Mouse (Mus musculus) intestine, postnatal 0 days (tissue): ENCODE results near the gene Ptprf. TPM values are rescaled to one million over a fixed set of nuclear protein-coding genes. Genes with fewer than 3 reads are reported as not detected.
A peak's percentile ranks its signal among the peaks of the same experiment; 100 is the strongest.

Experiments used
- ATAC-seq: fragments of 200-750 bp; cut with Nextera tagmentation; 2 replicates; pipeline ENCODE4 v1.8.0; 2017; ENCODE audit warnings: mild to moderate bottlenecking, moderate TSS enrichment, moderate library complexity
- H3K27ac ChIP-seq: fragments of 300-500 bp; sonication (generic); 2 replicates; pipeline ENCODE4 v1.5.1; 2014; ENCODE audit warnings: mild to moderate bottlenecking, low read depth, low read length, moderate library complexity
- H3K27me3 ChIP-seq: fragments of 300-500 bp; sonication (generic); replicated peaks from 2 replicates; pipeline ENCODE4 v1.6.1; 2014; ENCODE audit warnings: low read length, mixed read lengths; ENCODE audit not compliant: control insufficient read depth, insufficient read depth
- H3K36me3 ChIP-seq: fragments of 300-500 bp; sonication (generic); 2 replicates; pipeline ENCODE4 v1.6.1; 2014; ENCODE audit warnings: mild to moderate bottlenecking, moderate library complexity; ENCODE audit not compliant: control insufficient read depth, insufficient read depth
- H3K4me1 ChIP-seq: fragments of 300-500 bp; sonication (generic); replicated peaks from 2 replicates; pipeline ENCODE4 v1.6.1; 2014; ENCODE audit warnings: antibody characterized with exemption, low read length, mixed read lengths; ENCODE audit not compliant: control insufficient read depth, insufficient read depth
- H3K4me2 ChIP-seq: fragments of 300-500 bp; sonication (generic); replicated peaks from 2 replicates; pipeline ENCODE4 v1.6.1; 2014; ENCODE audit warnings: low read depth, mild to moderate bottlenecking, moderate library complexity
- H3K4me3 ChIP-seq: fragments of 300-500 bp; sonication (generic); 2 replicates; pipeline ENCODE4 v1.5.1; 2014; ENCODE audit warnings: low read depth, low read length
- H3K9ac ChIP-seq: fragments of 300-500 bp; sonication (generic); 2 replicates; pipeline ENCODE4 v1.6.1; 2014; ENCODE audit warnings: mild to moderate bottlenecking, low read depth, low read length
- H3K9me3 ChIP-seq: fragments of 300-500 bp; sonication (generic); 2 replicates; pipeline ENCODE4 v1.6.1; 2016; ENCODE audit warnings: mixed run types; ENCODE audit not compliant: control insufficient read depth
- CTCF ChIP-seq: sonication (generic); IDR thresholded peaks from 2 replicates; pipeline ENCODE4 v1.5.1; 2016; ENCODE audit warnings: low read depth, mild to moderate bottlenecking, control low read depth, antibody characterized with exemption, moderate library complexity
- WGBS: fragments of 180-500 bp; shearing (Covaris S2); extraction: QIAGEN DNeasy Blood & Tissue Kit; methylation state at CpG from one replicate; pipeline ENCODE4 v1.1.7; 2014; 5-methylcytosine and 5-hydroxymethylcytosine counted together
- polyA plus RNA-seq: library from polyadenylated mRNA; unstranded; fragments of >200 nt; fragmentation: Nextera tagmentation; extraction: Ambion mirVana; gene quantifications from 2 replicates; pipeline ENCODE4 v1.2.1, GENCODE M21; 2015

The Ptprf gene
- polyA plus RNA-seq, 1 experiment from 2014 or later = 32.8 TPM

DNA sequence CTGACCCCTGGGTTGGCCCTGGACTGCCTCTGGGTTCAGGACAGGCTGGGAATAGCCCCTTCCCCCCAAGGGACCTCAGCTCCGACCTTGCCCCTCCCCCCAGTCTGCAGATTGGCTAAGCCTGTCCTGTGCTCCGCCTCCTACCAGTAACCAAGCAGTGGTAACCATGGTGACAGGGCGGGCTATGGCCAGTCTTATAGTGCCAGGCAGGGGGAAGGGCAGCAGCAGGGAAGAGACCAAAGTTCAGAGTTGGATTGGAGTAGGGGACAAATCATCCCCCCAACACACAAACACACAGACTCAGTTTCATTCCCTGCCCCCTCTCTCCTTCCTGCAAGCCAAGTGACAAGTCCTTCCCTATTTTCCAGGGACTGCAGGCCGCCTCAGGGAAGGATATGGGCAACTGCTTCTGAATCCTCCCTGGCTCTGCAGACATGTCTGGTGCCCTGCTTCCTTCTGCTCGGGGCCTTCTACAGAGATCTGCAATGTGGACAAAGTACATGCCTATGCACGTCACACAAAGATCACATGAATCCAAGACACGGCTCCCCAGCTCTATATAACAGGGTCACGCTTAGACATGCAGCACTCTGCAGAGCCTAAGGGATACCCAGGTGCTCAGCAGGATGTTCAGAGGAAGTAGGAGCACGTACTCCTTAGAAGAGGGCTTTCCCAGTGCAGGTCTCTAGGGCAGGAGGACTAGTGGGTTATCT is 14.5 kb downstream of the Ptprf start:
- Histone ChIP-seq H3K4me1 (peaks cover 34% of the 10 kb centered on the region), H3K36me3 (peaks cover 22% of the 10 kb centered on the region; the same call in 1 of the 2 replicates), H3K4me3 (no peak overlapping the region), H3K9ac (0 out of 2 replicates have a peak overlapping the region, but pooled peaks have one; percentile 4), H3K27ac (peak overlapping the region; percentile 81), H3K4me2 (peak overlapping the region; percentile 52), H3K9me3 (no peaks in the 10 kb centered on the region), H3K27me3 (no peaks in the 10 kb centered on the region)
- WGBS = 16% methylated on average over 9 of the region's 9 CpGs
- ATAC-seq = peak; percentile 77
- no peak for TF ChIP-seq CTCF

DNA sequence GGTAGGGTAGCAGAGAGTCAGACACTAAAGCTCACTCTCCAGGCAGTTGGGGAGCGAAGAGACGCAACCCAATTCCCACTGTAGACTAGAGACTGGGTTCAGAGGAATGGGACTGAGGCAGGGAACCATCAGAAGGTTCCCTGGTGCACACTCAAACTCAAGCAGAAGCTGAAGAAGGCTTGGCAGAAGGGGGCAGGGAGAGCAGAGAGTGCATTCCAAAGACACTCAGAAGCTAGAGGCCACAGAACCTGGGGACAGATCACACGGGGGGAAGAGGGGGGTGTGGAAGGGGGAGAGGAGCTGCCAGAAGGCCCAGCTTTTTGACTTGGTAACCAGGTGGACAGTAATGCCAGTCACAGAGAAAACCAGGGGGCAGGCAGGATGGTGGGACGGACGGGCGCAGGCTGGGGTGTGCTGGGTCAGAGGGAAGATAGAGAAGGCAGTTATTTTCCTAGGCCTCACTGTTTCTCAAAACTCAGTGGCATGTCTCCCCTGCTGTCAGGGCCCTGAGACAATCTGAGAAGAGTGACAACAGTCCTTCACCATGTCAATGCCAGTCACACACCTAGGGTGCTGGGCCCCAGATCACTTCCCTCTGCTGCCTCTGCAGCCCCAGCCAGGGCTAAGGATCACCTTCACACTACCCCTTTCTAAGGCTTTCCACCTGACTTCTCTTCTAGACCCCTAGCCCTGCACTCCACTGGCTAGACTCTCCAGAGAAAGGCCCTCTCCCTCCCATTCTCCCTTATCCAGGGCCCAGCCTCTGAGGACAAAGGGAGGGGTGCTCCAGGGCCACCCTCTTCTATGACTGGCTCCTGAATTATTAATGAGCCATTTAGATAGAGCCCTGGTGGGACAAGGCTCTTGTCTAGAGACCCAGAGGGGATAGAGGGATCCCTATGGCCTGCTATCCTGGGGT is 15.3 kb downstream of the Ptprf start:
- no peak for TF ChIP-seq CTCF
- H3K9me3 ChIP-seq = no peaks in the 10 kb centered on the region
- 0 out of 2 replicates have a peak overlapping the region, but pooled peaks have one; percentile 4 for H3K9ac ChIP-seq
- peak overlapping the region; percentile 52 for H3K4me2 ChIP-seq
- peaks cover 34% of the 10 kb centered on the region for H3K4me1 ChIP-seq
- peak; percentile 7; the same call in 1 of the 2 replicates for ATAC-seq
- no peaks in the 10 kb centered on the region for H3K27me3 ChIP-seq
- WGBS = 75% methylated on average over 6 of the region's 6 CpGs
- H3K4me3 ChIP-seq = no peak overlapping the region
- peak overlapping the region; percentile 81 for H3K27ac ChIP-seq
- peaks cover 24% of the 10 kb centered on the region; the same call in 1 of the 2 replicates for H3K36me3 ChIP-seq

DNA sequence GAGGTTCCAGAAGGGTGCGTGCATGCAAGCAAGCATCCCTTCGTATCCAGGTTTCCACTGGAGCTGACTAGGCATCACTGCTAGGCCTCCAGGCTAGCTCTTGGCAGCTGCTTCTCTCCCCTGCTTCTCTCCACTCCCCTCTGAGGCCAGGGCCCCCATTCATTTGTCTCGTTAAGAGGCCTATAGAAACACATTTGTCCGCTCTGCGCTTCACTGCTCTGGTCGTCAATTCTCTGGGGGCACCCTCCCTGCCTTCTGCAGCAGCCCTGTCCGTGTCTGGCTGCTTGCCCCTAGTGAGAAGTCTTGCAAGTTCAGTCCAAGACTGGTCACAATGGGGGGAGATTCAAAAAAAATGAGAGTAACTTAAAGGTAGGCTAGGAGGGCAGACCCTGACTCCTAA is 16.7 kb downstream of the Ptprf start:
- H3K27ac ChIP-seq = peak overlapping the region; percentile 87; the same call in 1 of the 2 replicates
- H3K4me1 ChIP-seq = peaks cover 34% of the 10 kb centered on the region
- H3K36me3 ChIP-seq = peaks cover 30% of the 10 kb centered on the region; the same call in 1 of the 2 replicates
- no peak for TF ChIP-seq CTCF
- no peak overlapping the region for H3K4me3 ChIP-seq
- H3K9ac ChIP-seq = no peak overlapping the region
- H3K9me3 ChIP-seq = no peaks in the 10 kb centered on the region
- no peaks in the 10 kb centered on the region for H3K27me3 ChIP-seq
- H3K4me2 ChIP-seq = no peak overlapping the region; the same call in 1 of the 2 replicates
- WGBS = 56% methylated on average over 7 of the region's 7 CpGs
- no peak for ATAC-seq

DNA sequence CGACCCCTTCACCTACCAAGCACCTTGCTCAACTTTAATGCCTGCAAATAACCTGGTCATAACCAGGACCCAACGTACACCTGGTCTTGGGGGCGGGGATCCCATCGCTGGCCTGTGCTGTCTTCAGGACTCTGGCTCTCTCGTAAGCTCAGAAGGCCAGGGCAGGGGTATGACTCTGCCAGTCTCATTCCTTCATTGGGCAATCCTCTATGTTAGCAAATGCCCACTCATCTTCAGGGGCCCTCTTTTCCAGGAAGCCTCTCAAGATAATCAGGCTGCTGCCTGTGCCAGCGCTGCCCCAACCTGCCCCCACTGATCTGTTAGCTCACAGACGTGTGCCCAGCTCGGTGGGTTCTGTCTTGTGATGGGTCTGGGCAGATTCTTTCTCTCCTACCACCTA is 17.2 kb downstream of the Ptprf start:
- Histone ChIP-seq H3K27me3 (no peaks in the 10 kb centered on the region), H3K36me3 (peaks cover 35% of the 10 kb centered on the region), H3K9me3 (no peaks in the 10 kb centered on the region), H3K27ac (peak overlapping the region; percentile 87; the same call in 1 of the 2 replicates), H3K4me2 (peak overlapping the region; percentile 17; the same call in 1 of the 2 replicates), H3K4me1 (peaks cover 34% of the 10 kb centered on the region), H3K9ac (no peak overlapping the region), H3K4me3 (no peak overlapping the region)
- WGBS = 45% methylated on average over 8 of the region's 8 CpGs
- peak; percentile 31 for ATAC-seq
- no peak for TF ChIP-seq CTCF

DNA sequence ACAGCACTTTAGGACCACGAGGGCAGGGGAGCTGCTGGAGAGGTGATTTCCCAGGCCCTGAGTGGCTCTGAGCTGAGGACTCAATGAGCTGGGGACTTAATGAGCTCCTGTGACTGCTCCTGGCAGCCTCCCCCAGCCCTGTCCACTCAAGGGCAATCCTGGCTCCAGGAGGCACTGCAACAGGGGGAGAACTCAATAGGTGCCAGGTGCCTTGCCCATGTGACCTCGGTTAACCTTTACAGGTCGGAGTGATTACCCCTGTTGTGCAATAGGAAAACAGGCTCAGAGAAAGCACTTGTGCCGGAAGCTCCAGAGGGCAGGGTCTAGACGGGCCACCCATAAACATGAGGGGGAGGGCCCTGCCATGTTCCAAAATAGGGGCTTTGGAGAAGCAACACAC is 17.7 kb downstream of the Ptprf start:
- Histone ChIP-seq H3K4me3 (no peak overlapping the region), H3K9me3 (no peaks in the 10 kb centered on the region), H3K36me3 (peaks cover 40% of the 10 kb centered on the region), H3K4me2 (peak overlapping the region; percentile 17; the same call in 1 of the 2 replicates), H3K27ac (peak overlapping the region; percentile 87), H3K9ac (0 out of 2 replicates have a peak overlapping the region, but pooled peaks have one; percentile 37), H3K4me1 (peaks cover 34% of the 10 kb centered on the region), H3K27me3 (no peaks in the 10 kb centered on the region)
- 27% methylated on average over 5 of the region's 5 CpGs for WGBS
- peak; percentile 71 for ATAC-seq
- TF ChIP-seq CTCF = peak; percentile 42

DNA sequence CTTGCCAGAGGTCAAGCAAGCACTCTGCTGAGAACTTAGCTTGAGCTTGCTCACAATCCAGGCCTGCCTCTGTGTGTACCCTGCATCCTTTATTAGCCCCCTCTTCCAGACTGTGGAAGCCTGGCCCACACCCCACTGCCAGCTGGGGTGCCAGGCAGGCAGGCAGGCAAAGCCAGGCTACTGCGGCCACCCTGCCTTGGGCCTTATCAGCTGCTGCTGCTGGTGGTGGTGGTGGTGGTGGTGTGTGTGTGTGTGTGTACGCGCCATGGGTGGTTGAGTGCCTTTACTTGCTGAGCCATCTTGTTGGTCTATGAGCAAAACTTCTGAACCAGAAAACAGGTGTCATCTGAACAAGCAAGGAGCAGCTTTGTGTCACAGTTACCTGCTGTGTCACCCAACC is 18.3 kb downstream of the Ptprf start:
- peaks cover 34% of the 10 kb centered on the region for H3K4me1 ChIP-seq
- no peak overlapping the region for H3K4me3 ChIP-seq
- WGBS = 34% methylated on average over 3 of the region's 3 CpGs
- no peak for ATAC-seq
- H3K4me2 ChIP-seq = peak overlapping the region; percentile 37; the same call in 1 of the 2 replicates
- TF ChIP-seq CTCF = no peak
- H3K36me3 ChIP-seq = peaks cover 43% of the 10 kb centered on the region
- no peaks in the 10 kb centered on the region for H3K9me3 ChIP-seq
- peak overlapping the region; percentile 37; the same call in 1 of the 2 replicates for H3K9ac ChIP-seq
- peak overlapping the region; percentile 87 for H3K27ac ChIP-seq
- H3K27me3 ChIP-seq = no peaks in the 10 kb centered on the region
